Mouse (Mus musculus) neural tube, embryonic 12.5 days (tissue): ENCODE data around the gene Mal. TPM values are rescaled to one million over a fixed set of nuclear protein-coding genes. Genes with fewer than 3 reads are reported as not detected.

Source experiments
- ATAC-seq: fragments of 200-750 bp; cut with Nextera tagmentation; 2 replicates; pipeline ENCODE4 v1.8.0; 2017; ENCODE audit warnings: low read depth, mild to moderate bottlenecking, moderate TSS enrichment, moderate library complexity; ENCODE audit not compliant: low FRiP score
- H3K27ac ChIP-seq: fragments of 300-500 bp; sonication (generic); 2 replicates; pipeline ENCODE4 v1.5.1; 2016
- H3K27me3 ChIP-seq: fragments of 300-500 bp; sonication (generic); replicated peaks from 2 replicates; pipeline ENCODE4 v1.6.1; 2016; ENCODE audit warnings: mild to moderate bottlenecking
- H3K36me3 ChIP-seq: fragments of 300-500 bp; sonication (generic); 2 replicates; pipeline ENCODE4 v1.6.1; 2016; ENCODE audit warnings: mild to moderate bottlenecking
- H3K4me1 ChIP-seq: fragments of 300-500 bp; sonication (generic); 2 replicates; pipeline ENCODE4 v1.6.1; 2016
- H3K4me2 ChIP-seq: fragments of 300-500 bp; sonication (generic); replicated peaks from 2 replicates; pipeline ENCODE4 v1.6.1; 2016; ENCODE audit warnings: mild to moderate bottlenecking
- H3K4me3 ChIP-seq: fragments of 300-500 bp; sonication (generic); 2 replicates; pipeline ENCODE4 v1.5.1; 2016
- H3K9ac ChIP-seq: fragments of 300-500 bp; sonication (generic); 2 replicates; pipeline ENCODE4 v1.6.1; 2016; ENCODE audit warnings: mild to moderate bottlenecking
- H3K9me3 ChIP-seq: fragments of 300-500 bp; sonication (generic); 2 replicates; pipeline ENCODE4 v1.6.1; 2016; ENCODE audit warnings: mild to moderate bottlenecking
- WGBS: fragments of 180-500 bp; shearing (Covaris S2); methylation state at CpG from one replicate; pipeline ENCODE4 v1.1.7; 2016; 5-methylcytosine and 5-hydroxymethylcytosine counted together
- polyA plus RNA-seq: library from polyadenylated mRNA; unstranded; fragments of >200 nt; fragmentation: Nextera tagmentation; extraction: Ambion mirVana; gene quantifications from 2 replicates; pipeline ENCODE4 v1.2.1, GENCODE M21; 2016

The Mal gene
- polyA plus RNA-seq, 1 experiment from 2014 or later = 0.96 TPM

GRCm38 (mm10) chr2:127649921-127650320 lies 6.6 kb downstream of the Mal start:
- Histone ChIP-seq H3K4me2 (no peak overlapping the region), H3K4me3 (no peak overlapping the region), H3K9me3 (no peaks in the 10 kb centered on the region), H3K27me3 (peaks cover 15% of the 10 kb centered on the region), H3K9ac (no peak overlapping the region), H3K36me3 (no peaks in the 10 kb centered on the region), H3K27ac (no peak overlapping the region), H3K4me1 (no peaks in the 10 kb centered on the region)
- WGBS = 75% methylated on average over 5 of the region's 5 CpGs
- ATAC-seq = no peak

- ATAC-seq = no peak
- H3K4me2 ChIP-seq = no peak overlapping the region
- WGBS = 94% methylated on average over 6 of the region's 6 CpGs
- H3K9ac ChIP-seq = no peak overlapping the region
- H3K27me3 ChIP-seq = 0 out of 2 replicates have a peak, but pooled peaks cover 4% of the 10 kb centered on the region
- no peaks in the 10 kb centered on the region for H3K4me1 ChIP-seq
- no peaks in the 10 kb centered on the region for H3K36me3 ChIP-seq
- H3K9me3 ChIP-seq = no peaks in the 10 kb centered on the region
- H3K4me3 ChIP-seq = no peak overlapping the region
- H3K27ac ChIP-seq = no peak overlapping the region
These were observed 8.3 kb downstream of the Mal start for GRCm38 (mm10) chr2:127648145-127648544.

DNA sequence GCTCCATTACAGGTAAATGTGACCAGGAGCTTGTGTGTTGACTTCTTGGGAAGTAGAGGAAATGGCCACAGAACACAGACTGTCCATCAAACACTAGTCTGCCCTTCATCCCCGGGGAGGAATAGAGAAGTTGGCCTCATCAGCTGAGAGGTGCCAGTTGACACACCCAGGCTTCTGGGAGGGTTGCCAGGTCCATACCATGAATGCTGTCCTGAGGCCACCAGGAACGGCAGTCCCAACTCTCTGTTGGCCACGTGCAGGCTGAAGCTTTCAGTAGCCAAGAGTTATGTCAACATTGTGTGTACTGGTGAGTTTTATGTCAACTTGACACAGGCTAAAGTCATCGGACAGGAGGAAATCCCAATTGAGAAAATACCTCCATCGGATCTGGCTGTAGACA lies 9.6 kb downstream of the Mal start:
- H3K4me1 ChIP-seq = no peaks in the 10 kb centered on the region
- H3K27me3 ChIP-seq = no peaks in the 10 kb centered on the region
- no peaks in the 10 kb centered on the region for H3K36me3 ChIP-seq
- ATAC-seq = no peak
- no peak overlapping the region for H3K27ac ChIP-seq
- no peaks in the 10 kb centered on the region for H3K9me3 ChIP-seq
- H3K4me3 ChIP-seq = no peak overlapping the region
- no peak overlapping the region for H3K4me2 ChIP-seq
- WGBS = 78% methylated on average over 5 of the region's 5 CpGs
- no peak overlapping the region for H3K9ac ChIP-seq

DNA sequence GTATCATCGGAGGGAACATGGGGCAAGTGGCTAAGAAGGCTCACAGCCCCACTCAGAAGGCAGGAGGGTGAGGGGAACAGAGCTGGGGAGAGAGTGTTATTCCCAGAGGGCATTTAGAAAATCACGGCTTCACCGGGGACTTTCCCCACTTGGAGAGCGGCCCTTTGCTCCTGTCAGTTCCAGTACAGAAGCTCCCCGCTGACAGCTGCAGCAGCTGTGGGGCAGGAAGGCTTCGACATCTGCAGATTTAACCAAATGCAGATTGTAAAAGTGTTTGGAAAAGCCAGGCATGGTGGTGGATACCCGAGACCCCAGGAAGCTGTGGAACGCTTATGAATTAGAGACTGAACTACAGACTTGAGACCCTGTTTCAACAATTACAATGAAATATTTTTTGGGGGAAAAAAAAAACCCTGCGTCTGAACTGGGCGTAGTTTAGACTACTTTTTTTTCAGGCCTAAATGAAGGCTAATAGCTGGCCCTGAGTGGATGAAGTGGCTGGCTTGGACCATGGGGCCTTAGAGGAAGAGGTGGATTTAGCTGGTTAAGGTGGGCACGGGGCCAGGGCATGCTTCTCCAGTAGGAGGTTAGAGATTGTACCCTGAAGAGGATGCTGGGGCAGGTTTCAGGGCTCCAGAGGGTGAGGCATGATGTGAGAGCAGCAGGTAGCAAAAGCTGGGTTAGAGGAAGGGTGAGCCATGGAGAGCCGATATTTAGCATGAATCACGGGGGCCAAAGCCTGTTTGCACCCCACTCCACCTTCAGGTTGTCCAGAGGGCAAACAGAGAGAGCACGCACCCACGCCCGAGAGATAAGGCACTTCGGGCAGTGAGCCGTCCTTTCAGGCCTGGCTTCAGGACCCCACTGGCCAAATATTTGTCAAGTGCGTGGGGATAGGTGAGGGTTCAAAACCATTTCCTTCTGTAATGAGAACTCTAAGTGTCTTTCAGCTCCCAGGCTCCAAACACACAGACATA lies 12.5 kb downstream of the Mal start:
- H3K4me1 ChIP-seq = no peaks in the 10 kb centered on the region
- no peaks in the 10 kb centered on the region for H3K36me3 ChIP-seq
- no peak overlapping the region for H3K9ac ChIP-seq
- no peak overlapping the region for H3K4me2 ChIP-seq
- no peak for ATAC-seq
- H3K27me3 ChIP-seq = no peaks in the 10 kb centered on the region
- H3K9me3 ChIP-seq = no peaks in the 10 kb centered on the region
- H3K4me3 ChIP-seq = no peak overlapping the region
- no peak overlapping the region for H3K27ac ChIP-seq
- 66% methylated on average over 19 of the region's 19 CpGs for WGBS

- Histone ChIP-seq H3K36me3 (no peaks in the 10 kb centered on the region), H3K4me2 (no peak overlapping the region), H3K9ac (no peak overlapping the region), H3K4me3 (no peak overlapping the region), H3K27me3 (no peaks in the 10 kb centered on the region), H3K27ac (no peak overlapping the region), H3K4me1 (no peaks in the 10 kb centered on the region), H3K9me3 (no peaks in the 10 kb centered on the region)
- ATAC-seq = no peak
- 85% methylated on average over 9 of the region's 9 CpGs for WGBS
These were observed 17.5 kb downstream of the Mal start for GRCm38 (mm10) chr2:127638973-127639372.

DNA sequence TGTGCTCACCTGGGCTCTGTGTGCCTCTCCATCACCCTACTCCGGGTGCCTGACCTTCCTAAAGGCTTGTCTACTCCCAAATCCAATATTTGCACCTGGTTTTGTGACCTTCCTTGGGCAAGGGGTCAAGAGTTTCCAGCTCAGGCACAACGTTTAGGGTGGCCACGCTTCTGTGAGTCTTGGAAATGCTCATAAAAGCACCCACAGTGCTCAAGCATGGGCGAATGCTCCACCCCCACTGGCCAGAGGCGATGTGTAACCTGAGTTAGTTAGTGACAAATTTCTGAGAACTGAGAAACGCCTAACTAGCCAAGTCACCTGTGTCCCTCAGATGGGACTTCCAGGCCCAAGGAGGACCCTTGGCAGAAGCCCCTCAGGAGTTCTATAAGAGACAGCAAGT lies 20.9 kb downstream of the Mal start:
- Histone ChIP-seq H3K4me3 (no peak overlapping the region), H3K9me3 (no peaks in the 10 kb centered on the region), H3K9ac (no peak overlapping the region), H3K4me1 (no peaks in the 10 kb centered on the region), H3K27ac (no peak overlapping the region), H3K27me3 (no peaks in the 10 kb centered on the region), H3K4me2 (no peak overlapping the region), H3K36me3 (no peaks in the 10 kb centered on the region)
- no peak for ATAC-seq
- 77% methylated on average over 6 of the region's 6 CpGs for WGBS

DNA sequence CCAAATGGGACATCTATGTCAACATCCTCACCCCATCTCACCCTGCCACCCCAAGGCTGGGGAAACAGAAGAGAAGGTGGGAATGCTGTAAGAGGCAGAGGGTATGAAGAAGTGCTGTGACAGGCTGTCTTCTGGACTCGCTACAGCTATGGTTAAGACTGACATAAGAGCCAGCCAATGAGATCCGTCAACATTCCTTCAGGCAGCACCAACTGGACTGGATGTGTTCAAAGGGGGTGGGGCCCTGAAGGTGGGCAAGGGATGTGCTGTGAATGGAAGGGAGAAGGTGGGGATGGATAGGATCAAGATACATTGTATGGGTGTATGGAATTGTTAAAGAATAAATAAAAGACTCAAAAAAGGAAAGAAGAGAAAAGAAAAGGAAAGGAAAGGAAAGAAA lies 23.9 kb downstream of the Mal start:
- no peak overlapping the region for H3K27ac ChIP-seq
- ATAC-seq = no peak
- no peak overlapping the region for H3K9ac ChIP-seq
- H3K36me3 ChIP-seq = no peaks in the 10 kb centered on the region
- H3K4me2 ChIP-seq = no peak overlapping the region
- no peaks in the 10 kb centered on the region for H3K27me3 ChIP-seq
- no peaks in the 10 kb centered on the region for H3K9me3 ChIP-seq
- no peak overlapping the region for H3K4me3 ChIP-seq
- 72% methylated on average over 2 of the region's 2 CpGs for WGBS
- no peaks in the 10 kb centered on the region for H3K4me1 ChIP-seq

- no peak for ATAC-seq
- Histone ChIP-seq H3K9ac (no peak overlapping the region), H3K27me3 (no peaks in the 10 kb centered on the region), H3K4me1 (no peaks in the 10 kb centered on the region), H3K9me3 (no peaks in the 10 kb centered on the region), H3K4me3 (no peak overlapping the region), H3K4me2 (no peak overlapping the region), H3K36me3 (no peaks in the 10 kb centered on the region), H3K27ac (no peak overlapping the region)
- 83% methylated on average over 6 of the region's 6 CpGs for WGBS
These were observed 28.4 kb downstream of the Mal start for GRCm38 (mm10) chr2:127627990-127628570.

- Histone ChIP-seq H3K9me3 (no peaks in the 10 kb centered on the region), H3K27me3 (no peaks in the 10 kb centered on the region), H3K9ac (no peak overlapping the region), H3K27ac (no peak overlapping the region), H3K4me1 (no peaks in the 10 kb centered on the region), H3K36me3 (no peaks in the 10 kb centered on the region), H3K4me3 (no peak overlapping the region), H3K4me2 (no peak overlapping the region)
- WGBS = 35% methylated on average over 6 of the region's 6 CpGs
- no peak for ATAC-seq
These were observed 29.1 kb downstream of the Mal start for GRCm38 (mm10) chr2:127627354-127627753.

- Histone ChIP-seq H3K36me3 (no peaks in the 10 kb centered on the region), H3K27me3 (no peaks in the 10 kb centered on the region), H3K4me3 (no peak overlapping the region), H3K27ac (no peak overlapping the region), H3K9ac (no peak overlapping the region), H3K9me3 (no peaks in the 10 kb centered on the region), H3K4me1 (no peaks in the 10 kb centered on the region), H3K4me2 (no peak overlapping the region)
- ATAC-seq = no peak
- WGBS = 81% methylated on average over 5 of the region's 5 CpGs
These were observed 30.8 kb downstream of the Mal start for GRCm38 (mm10) chr2:127625659-127626058.

GRCm38 (mm10) chr2:127624786-127625185 lies 31.7 kb downstream of the Mal start:
- no peak for ATAC-seq
- 90% methylated on average over 2 of the region's 2 CpGs for WGBS

DNA sequence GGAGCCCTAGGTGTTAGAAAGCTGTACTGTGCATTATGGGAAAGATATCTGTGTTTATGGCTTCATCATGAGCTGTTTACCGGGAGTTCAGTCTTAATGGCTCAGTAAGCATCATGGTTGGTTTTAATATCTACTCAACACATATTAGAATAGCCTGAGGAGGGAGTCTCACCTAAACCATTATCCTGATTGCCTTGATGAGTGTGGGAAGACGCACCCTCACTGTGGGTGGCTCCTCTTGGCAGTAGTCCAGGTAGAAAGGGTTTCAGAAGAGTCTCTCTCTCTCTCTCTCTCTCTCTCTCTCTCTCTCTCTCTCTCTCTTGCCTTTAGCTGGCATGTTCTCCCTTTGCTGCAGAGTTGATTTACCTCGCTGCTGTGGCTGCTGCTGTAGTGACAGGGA lies 34.4 kb downstream of the Mal start:
- no peak for ATAC-seq
- WGBS = 49% methylated on average over 3 of the region's 3 CpGs
- H3K4me3 ChIP-seq = no peak overlapping the region
- H3K27me3 ChIP-seq = no peaks in the 10 kb centered on the region
- no peak overlapping the region for H3K4me2 ChIP-seq
- no peak overlapping the region for H3K27ac ChIP-seq
- no peak overlapping the region for H3K9ac ChIP-seq
- no peaks in the 10 kb centered on the region for H3K36me3 ChIP-seq
- H3K4me1 ChIP-seq = no peaks in the 10 kb centered on the region
- H3K9me3 ChIP-seq = no peaks in the 10 kb centered on the region

More at GRCm38 (mm10) chr2:127624786-127625185, 31.7 kb downstream of the Mal start:
- Histone ChIP-seq H3K9me3 (no peaks in the 10 kb centered on the region), H3K4me2 (no peak overlapping the region), H3K4me1 (no peaks in the 10 kb centered on the region), H3K27me3 (no peaks in the 10 kb centered on the region), H3K4me3 (no peak overlapping the region), H3K36me3 (no peaks in the 10 kb centered on the region), H3K9ac (no peak overlapping the region), H3K27ac (no peak overlapping the region)
